Mouse (Mus musculus): ENCODE measurements around the gene Zic1. TPM values are rescaled to one million over a fixed set of nuclear protein-coding genes. Genes with fewer than 3 reads are reported as not detected.

Zic1 gene
- polyA plus RNA-seq (2012; ENCODE audit: low replicate concordance), result 0.09 TPM in 1 of 2 replicates, not detected in the other

DNA sequence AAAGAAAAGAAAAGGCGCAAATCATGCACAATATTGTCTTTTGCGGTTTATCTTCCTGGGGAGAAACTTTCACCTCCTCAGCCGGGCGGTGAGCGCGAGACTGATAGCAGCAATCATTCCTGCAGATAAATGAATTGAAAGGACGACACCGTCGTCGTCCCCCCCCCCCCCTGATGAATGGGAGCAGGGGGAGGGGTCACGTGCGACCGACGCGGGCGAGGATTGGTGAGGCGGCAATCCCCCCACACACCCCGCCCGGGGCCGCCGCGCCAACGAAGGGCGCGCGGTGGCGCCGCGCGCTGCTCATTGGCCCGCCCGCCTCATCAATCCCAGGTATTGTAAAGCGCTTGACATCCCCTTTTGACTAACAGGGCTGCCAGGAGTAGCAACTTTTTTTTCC is at the start of gene Zic1:
Zic1 (minus strand) TSS at position 147 of the 400 bp plus-strand sequence.

DNA sequence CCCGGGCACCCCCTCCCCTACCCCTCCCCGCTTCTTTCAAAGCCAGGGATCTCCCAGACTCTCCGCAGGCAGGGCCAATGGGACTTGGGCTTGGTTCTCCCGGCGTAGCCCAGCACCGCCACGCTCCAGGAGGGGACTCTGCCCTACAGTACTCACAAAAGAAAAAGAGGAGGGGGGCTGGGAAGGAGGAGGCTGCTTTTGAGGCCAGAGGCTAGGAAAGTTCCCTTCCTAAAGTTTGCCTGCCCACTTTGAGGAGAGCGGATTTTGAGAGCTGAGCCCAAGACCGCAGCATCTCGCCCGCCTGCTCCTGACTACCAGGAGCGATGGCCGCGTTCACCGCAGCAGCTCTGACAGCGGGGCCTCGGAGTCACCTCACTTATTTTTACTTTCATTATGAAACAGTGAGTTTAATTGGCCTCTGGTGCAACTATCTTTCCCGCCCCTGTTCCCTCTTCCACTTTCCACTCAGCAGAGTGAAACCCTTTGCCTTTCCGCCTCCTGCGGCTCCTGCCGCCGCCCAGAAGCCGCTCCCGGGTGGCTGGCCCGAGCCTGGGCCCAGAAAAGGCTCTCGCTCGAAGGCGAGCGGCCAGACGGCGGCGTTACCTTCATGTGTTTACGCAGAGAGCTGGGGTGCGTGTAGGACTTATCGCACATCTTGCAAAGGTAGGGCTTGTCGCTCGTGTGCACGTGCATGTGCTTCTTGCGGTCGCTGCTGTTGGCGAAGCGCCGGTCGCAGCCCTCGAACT is 3.6 kb downstream of the Zic1 start, which contains the start of gene Zic4:
Zic4 (plus strand) TSS at position 558 of the 746 bp plus-strand sequence.

Other genes with a start within 250 kb of the Zic1 start
- not detected in 2 replicates for gene Zic4, start 3.4 kb downstream of the Zic1 start, polyA plus RNA-seq (2012; ENCODE audit: low replicate concordance)